Mouse (Mus musculus) cerebellum, adult 18-20 months (tissue): ENCODE measurements around the gene Magohb.

Experiments used
- DNase-seq, 2 experiments: peaks; one replicate each; pipeline ENCODE4 v3.0.0; 2021

Gene Magohb

DNA sequence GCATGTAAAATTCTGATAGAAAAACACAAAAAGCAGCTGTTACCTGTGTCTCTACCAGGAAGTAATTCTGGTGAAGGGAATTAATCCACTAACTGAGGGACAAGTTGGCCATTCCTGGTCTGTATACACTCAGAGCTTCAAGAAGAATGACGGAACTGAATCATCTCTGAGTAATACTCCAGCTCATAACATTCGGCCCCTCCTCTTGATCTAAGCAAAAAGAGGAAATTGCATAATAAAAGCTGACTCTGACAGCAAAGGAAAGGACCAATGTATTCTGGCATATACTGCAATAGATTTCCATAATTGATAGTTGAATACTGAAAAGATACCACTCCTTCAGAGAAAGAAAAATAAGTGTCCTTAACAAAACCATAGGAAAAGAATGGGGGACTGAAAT is 45.8 kb downstream of the Magohb start, which contains the start of gene Klra2:
Klra2 (minus strand) TSS at position 157 of the 400 bp plus-strand sequence.
- DNase-seq = no peak

DNA sequence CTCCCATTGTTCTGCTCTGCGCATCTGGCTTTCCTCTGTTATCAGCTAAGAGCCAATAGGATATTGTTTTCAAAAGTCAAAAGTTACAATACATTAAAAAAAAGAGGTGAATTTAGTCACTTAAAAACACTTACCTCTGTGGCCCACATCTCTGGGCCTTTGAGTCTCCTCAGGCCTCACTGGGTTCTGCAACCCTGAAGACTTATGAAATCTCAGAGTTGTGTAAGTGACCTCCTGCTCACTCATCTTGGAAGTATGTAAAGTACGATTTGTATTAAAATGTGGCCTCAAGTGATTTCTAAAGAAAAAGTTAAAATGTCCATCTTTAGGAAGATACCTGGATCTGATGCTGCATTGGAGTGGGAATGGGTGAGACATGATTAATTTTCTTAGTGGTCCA is 48.0 kb downstream of the Magohb start:
- no peak for DNase-seq
